In the genomic region with DNA sequence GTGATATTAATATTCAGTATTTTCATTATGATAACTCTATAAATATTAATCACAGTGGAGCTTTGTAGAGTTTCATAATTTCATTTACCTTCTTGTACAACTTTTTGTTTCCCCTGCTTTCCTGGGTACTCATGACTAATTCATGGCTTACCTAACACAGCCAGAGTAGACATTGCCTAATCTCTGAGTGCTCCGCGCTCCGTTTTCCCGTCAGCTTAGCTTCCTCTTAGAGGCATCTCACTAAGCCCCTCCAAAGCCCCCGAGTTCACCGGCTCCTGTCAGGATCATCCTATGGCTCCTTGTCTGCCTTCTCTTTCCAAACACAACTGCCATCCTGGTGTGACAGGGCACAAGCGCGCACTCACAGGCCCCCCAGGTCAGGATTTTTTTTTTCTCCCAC, we compare ENCODE assay signal across 19 mouse cellular contexts.
"Had no signal": no experiment of that assay in that cellular context is flagged by ENCODE, and none has a peak within 500 bp of the region (broad histone marks: within the 10 kb centered on the region; RNA-seq: fewer than 3 reads in every experiment).

No protein-coding gene starts in this region.

- H3K27ac ChIP-seq: intestine, embryonic 15.5 days; limb, embryonic 10.5 days; limb, embryonic 13.5 days; liver, embryonic 12.5 days; liver, embryonic 15.5 days; neural tube, embryonic 12.5 days; neural tube, embryonic 15.5 days; stomach, postnatal 0 days had no signal

- H3K27me3 ChIP-seq: intestine, embryonic 15.5 days; limb, embryonic 13.5 days; liver, embryonic 12.5 days; liver, embryonic 15.5 days; neural tube, embryonic 12.5 days; neural tube, embryonic 15.5 days had no signal

- H3K9me3 ChIP-seq: intestine, embryonic 15.5 days; limb, embryonic 10.5 days; limb, embryonic 13.5 days; liver, embryonic 12.5 days; liver, embryonic 15.5 days; neural tube, embryonic 12.5 days; neural tube, embryonic 15.5 days had no signal

- DNase-seq: kidney, adult 18-20 months; kidney, adult 9 months; kidney, postnatal 14 days; kidney, postnatal 4 days; liver; right cerebral cortex, adult 18-20 months; right cerebral cortex, postnatal 14 days; right cerebral cortex, postnatal 4 days; thymus, adult 2 months; thymus, postnatal 14 days; thymus, postnatal 4 days had no signal

- H3K4me3 ChIP-seq: intestine, embryonic 15.5 days; limb, embryonic 10.5 days; limb, embryonic 13.5 days; liver, embryonic 12.5 days; liver, embryonic 15.5 days; neural tube, embryonic 12.5 days; neural tube, embryonic 15.5 days had no signal

- H3K4me1 ChIP-seq: intestine, embryonic 15.5 days; liver, embryonic 12.5 days; liver, embryonic 15.5 days had no signal

- ATAC-seq: intestine, embryonic 15.5 days; liver, embryonic 12.5 days had no signal

- H3K36me3 ChIP-seq: liver, embryonic 12.5 days; liver, embryonic 15.5 days had no signal

- H3K4me2 ChIP-seq: intestine, embryonic 15.5 days; limb, embryonic 13.5 days; liver, embryonic 12.5 days; liver, embryonic 15.5 days; neural tube, embryonic 12.5 days; neural tube, embryonic 15.5 days had no signal

- H3K9ac ChIP-seq: intestine, embryonic 15.5 days; limb, embryonic 13.5 days; liver, embryonic 12.5 days; liver, embryonic 15.5 days; neural tube, embryonic 12.5 days; neural tube, embryonic 15.5 days had no signal
